ENCODE assay signal across 15 mouse cellular contexts in the genomic region with DNA sequence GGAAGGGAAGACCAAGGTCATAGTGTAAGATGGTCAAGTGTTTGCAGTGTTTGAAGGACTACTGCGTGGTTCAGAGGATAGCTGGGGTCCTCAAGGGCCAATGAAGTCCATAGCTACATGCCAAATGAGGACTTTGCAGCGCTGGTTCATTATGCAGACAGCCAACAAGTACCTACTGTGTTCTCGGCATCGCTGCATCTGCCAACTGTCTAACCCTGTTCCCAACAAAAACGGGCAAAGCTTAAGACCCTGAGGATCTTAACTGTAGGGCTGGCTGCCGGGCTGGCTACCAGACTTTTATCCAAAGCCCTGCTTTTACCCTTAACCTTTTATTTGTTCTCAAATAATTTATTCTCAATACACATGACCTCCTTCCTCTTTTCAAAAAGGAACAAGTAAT.
DNase-seq lines count a peak whose midpoint lies in the region; ATAC-seq and TF ChIP-seq lines count a peak whose summit lies in the region.
"Had no signal": no experiment of that assay in that cellular context is flagged by ENCODE, and none has a peak within 500 bp of the region (broad histone marks: within the 10 kb centered on the region; RNA-seq: fewer than 3 reads in every experiment).

No protein-coding gene starts in this region.

- peak; percentile 83 for DNase-seq in brain, embryonic 14.5 days (ENCODE audit: low read depth)
- no peak for DNase-seq in forebrain, embryonic 11.5 days (ENCODE audit: low spot score)
- no peak for DNase-seq in urinary bladder, postnatal 25 days (ENCODE audit: low spot score)
- no peak for DNase-seq in adipocyte (ENCODE audit: low spot score)
- DNase-seq in left cerebral cortex, adult 8-10 months (ENCODE audit: low spot score in 2 of 2): no peak
- DNase-seq: gastrocnemius, postnatal 14 days; heart, postnatal 4 days; kidney, adult 8-10 months; right cerebral cortex, postnatal 14 days; thymus, adult 18-20 months had no signal

- H3K9me3 ChIP-seq in forebrain, embryonic 11.5 days (ENCODE audit: control insufficient read depth, low read length): no peaks in the 10 kb centered on the region
- H3K9me3 ChIP-seq in hindbrain, embryonic 13.5 days: no peaks in the 10 kb centered on the region
- no peaks in the 10 kb centered on the region for H3K9me3 ChIP-seq in midbrain, embryonic 15.5 days
- H3K9me3 ChIP-seq: lung, embryonic 15.5 days had no signal

- peak overlapping the region; percentile 26; the same call in 1 of the 2 replicates for H3K4me2 ChIP-seq in forebrain, embryonic 11.5 days (ENCODE audit: low read depth, low read length, severe bottlenecking)
- H3K4me2 ChIP-seq in hindbrain, embryonic 13.5 days: peak overlapping the region; percentile 52
- H3K4me2 ChIP-seq in midbrain, embryonic 15.5 days: peak overlapping the region; percentile 35
- H3K4me2 ChIP-seq: heart, embryonic 11.5 days; liver, embryonic 11.5 days; lung, embryonic 15.5 days had no signal

- ATAC-seq in forebrain, embryonic 11.5 days (replicated peaks; ENCODE audit: low FRiP score): peak; percentile 17
- 0 out of 2 replicates have a peak, but pooled peaks have one; percentile 26 for ATAC-seq in hindbrain, embryonic 13.5 days (ENCODE audit: low FRiP score)
- peak; percentile 56 for ATAC-seq in midbrain, embryonic 15.5 days (replicated peaks)

- no peaks in the 10 kb centered on the region for H3K27me3 ChIP-seq in forebrain, embryonic 11.5 days (ENCODE audit: control insufficient read depth, insufficient read depth, low read length)
- peaks cover 6% of the 10 kb centered on the region; the same call in 1 of the 2 replicates for H3K27me3 ChIP-seq in hindbrain, embryonic 13.5 days
- no peaks in the 10 kb centered on the region for H3K27me3 ChIP-seq in midbrain, embryonic 15.5 days (replicated peaks)
- H3K27me3 ChIP-seq: lung, embryonic 15.5 days had no signal

- TF ChIP-seq CTCF in brain, embryonic 14.5 days (IDR thresholded peaks at IDR 0.05; ENCODE audit: borderline replicate concordance, extremely low read depth, insufficient read depth, insufficient read length): no peak

- peak overlapping the region; percentile 87 for H3K27ac ChIP-seq in forebrain, embryonic 11.5 days (ENCODE audit: low read depth, low read length)
- peak overlapping the region; percentile 75 for H3K27ac ChIP-seq in hindbrain, embryonic 13.5 days
- peak overlapping the region; percentile 53 for H3K27ac ChIP-seq in midbrain, embryonic 15.5 days
- H3K27ac ChIP-seq: lung, embryonic 15.5 days had no signal

- H3K4me1 ChIP-seq in forebrain, embryonic 11.5 days (replicated peaks; ENCODE audit: control insufficient read depth, insufficient read depth, low read length): peaks cover 12% of the 10 kb centered on the region
- peaks cover 30% of the 10 kb centered on the region for H3K4me1 ChIP-seq in hindbrain, embryonic 13.5 days (replicated peaks)
- peaks cover 26% of the 10 kb centered on the region for H3K4me1 ChIP-seq in midbrain, embryonic 15.5 days
- H3K4me1 ChIP-seq: lung, embryonic 15.5 days had no signal

- H3K4me3 ChIP-seq in forebrain, embryonic 11.5 days (ENCODE audit: low read depth, low read length): no peak overlapping the region
- peak overlapping the region; percentile 11; the same call in 1 of the 2 replicates for H3K4me3 ChIP-seq in hindbrain, embryonic 13.5 days
- no peak overlapping the region for H3K4me3 ChIP-seq in midbrain, embryonic 15.5 days
- H3K4me3 ChIP-seq: lung, embryonic 15.5 days had no signal

- TF ChIP-seq POLR2A in brain, embryonic 14.5 days (IDR thresholded peaks at IDR 0.05; ENCODE audit: borderline replicate concordance, extremely low read depth, insufficient read depth, insufficient read length, poor library complexity, severe bottlenecking): no peak

- WGBS in forebrain, embryonic 11.5 days: 51% methylated on average over 6 of the region's 6 CpGs
- WGBS in hindbrain, embryonic 13.5 days: 24% methylated on average over 6 of the region's 6 CpGs
- WGBS in midbrain, embryonic 15.5 days: 35% methylated on average over 6 of the region's 6 CpGs

- H3K9ac ChIP-seq in forebrain, embryonic 11.5 days (ENCODE audit: low read length): no peak overlapping the region; the same call in none of the 2 replicates
- H3K9ac ChIP-seq in hindbrain, embryonic 13.5 days: peak overlapping the region; percentile 61; the same call in 1 of the 2 replicates
- no peak overlapping the region for H3K9ac ChIP-seq in midbrain, embryonic 15.5 days
- H3K9ac ChIP-seq: lung, embryonic 15.5 days had no signal

- no peaks in the 10 kb centered on the region for H3K36me3 ChIP-seq in forebrain, embryonic 11.5 days (ENCODE audit: control insufficient read depth, insufficient read depth, low read length)
- no peaks in the 10 kb centered on the region for H3K36me3 ChIP-seq in hindbrain, embryonic 13.5 days
- no peaks in the 10 kb centered on the region for H3K36me3 ChIP-seq in midbrain, embryonic 15.5 days (replicated peaks)
- H3K36me3 ChIP-seq: lung, embryonic 15.5 days had no signal
